Mouse (Mus musculus): ENCODE data around the gene Rasal3. TPM values are rescaled to one million over a fixed set of nuclear protein-coding genes. Genes with fewer than 3 reads are reported as not detected.

Rasal3 gene
- total RNA-seq (2014; fragmentation: Nextera tagmentation) (49.4 and 57.4 TPM in 2 replicates), total RNA-seq (2017) (19.9 and 20.8 TPM in 2 replicates)

DNA sequence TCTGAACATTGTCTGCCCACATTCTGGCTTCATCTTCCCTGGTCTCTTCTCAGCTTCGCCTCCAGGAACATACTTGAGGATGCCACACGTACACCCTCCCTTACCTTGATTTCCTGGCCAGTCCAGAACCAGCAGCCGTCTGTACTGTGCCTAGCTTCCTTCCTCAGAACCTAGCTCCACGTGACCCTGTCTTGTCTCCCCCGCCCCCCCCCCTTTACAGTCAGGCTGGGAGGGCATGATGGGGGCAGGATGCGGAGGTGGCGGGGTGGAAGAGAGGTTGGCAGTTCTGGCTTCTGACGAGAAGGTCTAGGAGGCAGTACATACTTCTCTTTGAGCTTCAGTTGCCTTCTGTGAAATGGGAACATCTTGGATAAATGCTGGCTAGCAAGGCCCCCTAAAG lies at the start of gene Rasal3:
Gene Rasal3 (minus strand): TSS at position 167 of the 400 bp plus-strand sequence.
- ATAC-seq (replicated peaks; ENCODE audit: low FRiP score, low TSS enrichment, poor library complexity, severe bottlenecking), result peak; percentile 54

DNA sequence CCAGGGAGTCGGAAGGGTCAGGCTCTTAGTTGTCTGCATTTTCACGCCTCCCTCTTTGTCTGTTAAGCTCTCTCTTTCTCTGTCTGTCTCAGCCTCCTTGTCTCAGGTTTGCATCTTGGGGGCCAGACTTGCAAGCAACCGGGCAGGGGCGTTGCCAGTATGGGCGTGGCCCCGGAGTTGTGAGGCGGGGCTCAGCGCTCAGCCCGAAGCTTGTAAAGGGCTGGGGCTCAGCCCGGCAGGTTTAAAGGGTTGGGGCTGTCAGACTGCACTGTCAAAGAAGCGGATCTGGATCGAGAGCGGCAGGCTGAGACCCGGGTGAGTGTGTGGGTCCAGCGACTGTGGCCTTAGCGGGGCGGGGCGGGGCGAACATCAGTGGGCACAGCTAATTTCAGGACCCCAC lies 49.1 kb upstream of the Rasal3 start, which contains the start of gene Cyp4f39:
Gene Cyp4f39 (plus strand): TSS at position 242 of the 400 bp plus-strand sequence.
- peak; percentile 82 for ATAC-seq (replicated peaks; ENCODE audit: low FRiP score, low TSS enrichment, poor library complexity, severe bottlenecking)

DNA sequence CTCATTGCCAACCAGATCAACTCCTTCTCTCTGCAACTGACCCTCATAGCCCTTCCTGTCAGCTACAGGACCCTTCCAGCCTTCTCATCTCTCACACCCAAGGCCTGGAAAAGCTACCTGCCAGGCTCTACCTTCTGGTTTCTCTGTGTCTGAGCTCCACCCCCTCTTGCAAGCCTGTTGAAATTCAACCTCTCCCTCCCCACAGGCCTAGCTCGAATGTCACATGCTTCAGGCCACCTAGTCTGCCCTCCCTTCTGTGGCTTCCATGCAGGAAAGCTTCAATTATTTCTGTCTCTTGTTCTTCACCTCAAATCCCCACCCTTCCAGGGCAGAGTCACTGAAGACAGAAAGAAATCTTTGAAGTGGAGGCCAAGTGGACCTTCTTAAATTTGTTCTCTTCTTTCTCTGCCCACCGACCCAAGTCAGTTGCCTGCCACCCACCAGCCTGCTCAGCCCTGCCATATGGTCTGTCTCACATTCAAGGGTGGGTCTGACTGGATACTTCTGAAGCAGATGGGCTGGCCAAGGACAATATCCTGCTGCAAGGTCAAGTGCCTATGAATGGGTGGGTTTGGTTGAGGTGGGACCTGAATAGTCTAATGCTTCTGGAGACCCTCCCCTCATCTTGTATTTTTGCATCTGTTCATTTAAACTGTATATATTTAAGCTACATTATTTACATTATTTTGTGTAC lies 47.6 kb upstream of the Rasal3 start:
- no peak for ATAC-seq (replicated peaks; ENCODE audit: low FRiP score, low TSS enrichment, poor library complexity, severe bottlenecking)

DNA sequence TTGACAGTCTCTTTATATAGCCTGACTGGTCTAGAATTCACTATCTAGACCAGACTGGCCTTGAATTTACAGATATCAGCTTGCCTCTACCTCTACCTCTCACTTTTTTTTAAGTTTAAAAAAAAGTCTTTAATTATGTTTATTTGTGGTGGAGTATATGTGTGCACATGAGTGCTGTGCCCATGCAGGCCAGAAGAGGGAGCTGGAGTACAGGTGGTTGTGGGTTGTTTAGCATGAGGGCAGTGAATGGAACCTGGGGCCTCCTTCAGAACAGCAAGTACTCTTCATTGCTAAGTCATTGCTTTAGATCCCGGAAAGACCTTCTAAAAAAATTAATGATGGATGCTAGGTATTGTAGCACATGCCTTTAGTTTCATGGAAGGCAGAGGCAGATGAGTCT lies 45.7 kb upstream of the Rasal3 start:
- ATAC-seq (replicated peaks; ENCODE audit: low FRiP score, low TSS enrichment, poor library complexity, severe bottlenecking), result no peak

DNA sequence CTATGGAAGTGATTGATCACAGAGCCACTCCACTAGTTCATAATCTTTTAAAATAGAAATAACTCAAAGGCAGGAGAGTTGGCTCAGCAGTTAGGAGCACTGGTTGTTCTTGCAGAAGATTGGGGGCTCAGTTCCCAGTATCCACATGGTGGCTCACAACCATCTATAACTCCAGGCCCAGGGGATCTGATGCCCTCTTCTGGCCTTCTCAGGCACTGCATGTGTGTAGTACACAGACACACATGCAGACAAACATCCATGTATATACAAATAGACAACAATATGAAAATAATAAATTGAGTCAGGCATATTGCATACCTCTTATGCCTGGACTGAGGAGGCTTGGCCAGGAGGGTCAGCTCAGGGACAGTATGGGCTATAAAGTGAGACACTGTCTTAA lies 43.8 kb upstream of the Rasal3 start:
- ATAC-seq (replicated peaks; ENCODE audit: low FRiP score, low TSS enrichment, poor library complexity, severe bottlenecking), result no peak

DNA sequence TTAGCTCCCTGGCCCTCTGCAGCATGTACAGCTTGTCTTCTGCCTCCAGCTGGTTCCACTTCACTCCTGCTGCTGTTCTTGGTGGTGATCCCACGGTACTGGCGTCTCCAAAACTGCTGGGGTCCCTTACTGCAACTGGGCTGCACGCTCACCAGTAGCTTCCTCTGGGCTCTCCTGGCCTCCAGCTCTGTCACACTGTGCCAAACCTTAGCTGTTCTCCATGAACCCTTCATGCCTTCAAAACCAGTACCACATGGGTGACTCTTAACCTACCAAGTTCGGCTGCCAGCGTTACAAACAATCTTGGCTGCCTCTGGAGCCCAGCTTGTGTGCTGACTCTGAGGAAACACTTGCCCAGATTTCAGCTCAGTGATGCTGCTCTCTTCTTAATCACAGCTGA lies 41.6 kb upstream of the Rasal3 start:
- no peak for ATAC-seq (replicated peaks; ENCODE audit: low FRiP score, low TSS enrichment, poor library complexity, severe bottlenecking)

DNA sequence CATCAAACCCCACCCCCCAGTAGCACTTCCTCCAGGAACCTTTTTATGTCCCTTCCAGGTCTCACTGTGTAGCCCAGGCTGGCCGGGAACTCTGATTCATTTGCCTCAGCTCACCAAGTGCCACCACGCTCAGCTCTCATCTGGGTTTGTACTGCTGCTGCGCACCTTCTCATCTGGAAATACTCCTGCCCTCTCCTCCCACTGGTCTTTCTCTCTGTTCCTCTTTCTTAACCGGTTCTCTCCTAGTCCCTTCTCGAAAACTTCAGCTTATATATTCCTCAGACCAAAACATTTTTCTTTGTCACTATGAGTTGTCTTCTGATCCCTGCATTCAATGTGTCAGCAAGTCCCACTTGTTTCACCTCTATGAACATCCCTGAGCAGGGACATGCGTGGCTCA lies 39.9 kb upstream of the Rasal3 start:
- ATAC-seq (replicated peaks; ENCODE audit: low FRiP score, low TSS enrichment, poor library complexity, severe bottlenecking), result no peak

DNA sequence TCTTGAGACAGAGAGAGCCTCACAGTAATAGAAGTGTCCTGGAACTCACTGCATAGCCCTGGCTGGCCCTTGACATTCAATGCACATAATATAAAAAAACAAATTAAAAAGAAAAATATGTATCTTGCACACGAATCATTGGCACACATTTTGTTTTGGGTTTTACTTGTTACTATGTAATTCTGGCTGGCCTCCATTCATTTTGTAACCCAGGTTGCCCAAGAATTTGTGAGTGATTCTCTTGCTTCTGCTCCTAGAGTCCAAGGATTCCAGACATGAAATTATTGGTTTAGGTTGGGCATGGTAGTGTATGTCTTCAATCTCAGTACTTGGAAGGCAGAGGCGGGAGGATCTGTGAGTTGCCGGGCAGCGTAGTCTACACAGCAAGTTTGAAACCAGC lies 33.7 kb upstream of the Rasal3 start:
- ATAC-seq (replicated peaks; ENCODE audit: low FRiP score, low TSS enrichment, poor library complexity, severe bottlenecking), result no peak

DNA sequence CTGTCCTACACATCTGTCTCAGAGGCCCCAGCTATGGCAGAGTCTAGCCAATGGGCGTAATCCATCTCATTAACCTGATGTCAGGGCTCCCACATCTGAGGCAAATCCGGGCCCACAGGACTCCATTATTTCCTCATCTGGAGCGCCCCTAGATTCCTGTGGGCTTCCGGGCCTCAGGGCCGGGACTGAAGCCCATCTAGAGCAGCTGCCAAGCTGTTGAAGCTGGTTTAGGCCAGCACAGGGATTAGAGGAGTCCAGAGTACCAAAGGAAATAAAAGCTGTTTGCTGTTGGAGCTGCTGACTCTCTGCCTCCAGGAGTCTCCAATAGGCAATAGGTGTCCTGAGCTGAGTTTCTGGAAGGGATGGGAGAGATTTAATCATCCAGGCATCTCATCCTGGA lies 31.8 kb upstream of the Rasal3 start:
- ATAC-seq (replicated peaks; ENCODE audit: low FRiP score, low TSS enrichment, poor library complexity, severe bottlenecking), result no peak

DNA sequence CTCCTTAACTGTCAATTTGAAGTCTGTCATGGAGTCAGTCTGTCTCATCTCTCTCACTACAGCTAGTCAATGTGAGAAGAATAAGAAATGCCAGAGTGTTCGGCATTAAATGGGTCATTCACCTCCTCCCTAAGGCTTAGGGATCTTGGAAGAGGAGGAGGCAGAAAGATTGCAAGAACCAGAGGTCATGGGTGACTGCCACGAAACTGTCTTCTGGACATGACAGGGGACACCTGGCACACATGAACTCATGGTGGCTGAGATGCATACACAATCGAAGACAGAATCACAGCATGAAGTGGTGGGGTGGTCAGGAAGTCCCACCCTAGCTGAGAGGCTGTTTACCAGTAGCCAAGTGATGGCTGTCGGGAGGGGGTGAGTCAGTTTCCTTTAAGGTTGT lies 30.9 kb upstream of the Rasal3 start:
- ATAC-seq (replicated peaks; ENCODE audit: low FRiP score, low TSS enrichment, poor library complexity, severe bottlenecking), result no peak

DNA sequence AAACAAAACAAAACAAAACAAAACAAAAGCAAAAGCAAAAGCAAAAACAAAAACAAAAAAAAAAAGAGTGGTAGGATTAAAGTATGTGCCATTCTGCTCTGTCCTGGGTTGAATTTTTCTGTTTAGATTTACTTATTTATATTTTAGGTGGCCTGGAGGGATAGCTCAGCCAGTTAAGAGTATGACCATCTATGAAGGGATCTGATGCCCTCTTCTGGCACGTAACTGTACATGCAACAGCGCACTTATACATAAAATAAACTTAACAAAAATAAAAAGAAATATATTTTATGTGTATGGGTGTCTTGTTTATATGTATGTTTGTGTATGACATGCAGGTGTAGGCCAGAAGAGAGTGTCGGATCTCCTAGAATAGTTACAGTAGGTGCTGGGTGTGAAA lies 28.6 kb upstream of the Rasal3 start:
- ATAC-seq (replicated peaks; ENCODE audit: low FRiP score, low TSS enrichment, poor library complexity, severe bottlenecking), result peak; percentile 63

DNA sequence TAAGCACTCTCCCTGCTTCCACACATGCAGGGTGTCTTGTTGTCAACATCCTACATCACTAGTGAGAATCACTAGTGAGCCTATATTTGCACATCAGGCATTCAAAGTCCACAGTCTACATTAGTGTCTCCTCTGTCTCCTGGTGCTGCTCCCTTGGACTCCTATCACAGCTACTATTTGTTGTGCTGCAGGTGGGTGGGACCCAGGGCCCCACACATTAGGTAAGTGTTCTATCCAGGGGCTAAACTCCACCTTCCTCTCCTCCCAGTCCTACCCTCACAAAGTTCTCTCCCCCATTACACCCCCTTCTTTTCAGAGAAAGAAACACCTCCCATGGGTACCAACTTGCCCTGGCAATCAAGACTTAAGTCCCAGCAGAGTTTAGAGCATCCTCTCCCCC lies 23.2 kb upstream of the Rasal3 start:
- no peak for ATAC-seq (replicated peaks; ENCODE audit: low FRiP score, low TSS enrichment, poor library complexity, severe bottlenecking)

DNA sequence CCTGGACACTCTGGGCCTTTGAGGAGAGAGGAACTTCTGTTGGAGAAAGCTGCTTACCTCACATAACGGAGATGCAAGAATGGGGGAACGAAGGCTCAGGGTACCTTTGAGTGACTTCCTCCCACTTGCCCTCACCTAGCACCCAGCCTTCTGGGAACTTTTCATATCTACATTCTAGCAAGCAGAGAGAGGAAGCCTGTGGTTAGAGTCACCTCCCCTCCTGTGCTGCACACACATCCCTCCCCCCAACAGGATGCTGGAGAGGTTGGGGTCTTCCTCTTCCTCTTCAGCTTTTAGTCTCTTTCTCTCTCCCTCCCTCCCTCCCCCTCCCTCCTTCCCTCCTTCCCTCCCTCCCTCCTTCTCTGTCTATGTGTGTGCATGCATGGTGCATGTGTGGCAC lies 20.7 kb upstream of the Rasal3 start, which contains the start of gene Pglyrp2:
Gene Pglyrp2 (minus strand): TSS at position 134 of the 400 bp plus-strand sequence.
- 0 out of 2 replicates have a peak, but pooled peaks have one; percentile 26 for ATAC-seq (replicated peaks; ENCODE audit: low FRiP score, low TSS enrichment, poor library complexity, severe bottlenecking)

DNA sequence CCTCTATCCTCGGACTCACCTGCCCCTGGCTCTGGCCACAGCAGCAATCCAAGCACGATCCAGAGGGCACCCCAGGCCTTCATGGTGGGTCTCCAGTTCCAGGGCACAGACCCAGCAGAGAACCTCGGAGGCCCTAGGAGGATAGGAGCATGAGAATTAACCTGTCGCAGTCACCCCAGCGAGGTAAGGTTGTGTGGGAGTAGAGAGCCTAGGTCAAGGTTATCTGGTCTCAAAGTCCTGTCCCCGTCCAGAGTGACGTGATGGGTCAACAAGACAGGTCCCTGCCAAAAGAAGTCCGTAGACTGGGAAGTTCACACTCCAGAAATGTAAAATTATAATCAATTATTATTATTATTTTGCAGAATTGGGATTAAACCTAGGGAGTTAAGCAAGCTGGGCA lies 17.4 kb upstream of the Rasal3 start:
- ATAC-seq (replicated peaks; ENCODE audit: low FRiP score, low TSS enrichment, poor library complexity, severe bottlenecking), result no peak

DNA sequence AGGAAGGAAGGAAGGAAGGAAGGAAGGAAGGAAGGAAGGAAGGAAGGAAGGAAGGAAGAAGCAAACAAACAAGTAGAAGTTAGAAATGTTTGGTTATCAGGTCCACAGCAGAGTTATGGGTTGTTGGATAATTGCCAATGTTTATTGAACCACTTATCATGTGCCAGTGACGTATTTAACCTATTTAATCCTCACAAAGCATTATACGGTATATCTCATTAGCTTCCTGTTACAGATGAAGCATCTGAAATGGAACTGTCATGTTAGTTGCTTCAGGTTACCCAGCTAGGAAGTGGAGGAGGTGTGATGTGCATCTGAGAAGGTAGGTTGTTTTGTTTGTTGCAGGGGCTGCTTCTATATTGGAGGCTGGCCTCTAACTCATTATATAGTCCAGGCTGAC lies 16.6 kb upstream of the Rasal3 start:
- peak; percentile 57 for ATAC-seq (replicated peaks; ENCODE audit: low FRiP score, low TSS enrichment, poor library complexity, severe bottlenecking)

DNA sequence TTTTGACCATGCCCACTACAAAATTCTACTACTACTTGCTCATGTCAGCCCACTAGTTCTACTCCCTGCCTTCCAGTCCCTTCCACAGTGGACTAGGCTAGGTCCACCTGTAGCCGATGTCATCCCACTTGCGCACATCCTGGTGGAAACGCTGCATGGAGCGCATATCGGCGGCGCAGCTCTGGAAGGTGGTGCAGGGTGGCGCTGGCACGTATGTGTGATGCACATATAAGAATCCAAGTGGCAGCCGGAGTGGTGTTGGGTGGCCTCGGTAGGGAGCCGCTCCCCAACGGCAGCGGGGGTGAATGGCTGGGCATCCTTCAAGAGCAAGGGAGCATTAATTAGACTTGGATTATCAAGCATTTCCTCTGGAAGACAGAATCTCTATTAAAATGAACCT lies 13.4 kb upstream of the Rasal3 start:
- no peak for ATAC-seq (replicated peaks; ENCODE audit: low FRiP score, low TSS enrichment, poor library complexity, severe bottlenecking)

DNA sequence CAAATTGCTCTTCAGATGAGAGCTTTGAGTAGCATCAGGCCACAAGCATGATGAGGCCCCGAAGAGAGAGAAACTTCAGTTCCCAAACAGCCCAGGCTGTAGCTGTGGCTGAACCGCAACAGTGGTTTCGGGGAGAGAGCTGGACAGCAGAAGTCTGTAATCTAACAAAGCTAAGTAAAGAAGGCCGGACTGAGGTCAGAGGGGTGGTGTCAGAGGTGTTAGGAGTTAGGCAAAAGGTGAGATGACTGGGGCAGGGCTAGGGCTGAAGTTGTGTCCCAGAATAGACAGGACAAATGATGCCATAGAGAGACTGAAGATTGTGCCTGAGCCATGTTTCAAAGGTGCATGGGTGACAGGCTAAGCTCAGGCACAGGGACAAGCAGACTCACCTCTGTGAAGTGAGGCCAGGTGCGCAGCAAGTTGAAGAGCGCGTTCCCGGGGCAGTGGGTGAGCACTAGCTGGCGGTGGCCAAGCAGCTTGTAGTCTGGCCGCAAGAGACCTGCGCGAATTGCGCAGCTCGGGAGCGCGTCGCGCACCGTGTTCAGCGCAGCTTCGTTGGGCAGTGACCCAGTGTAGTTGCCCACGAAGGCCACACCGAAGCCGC lies 12.1 kb upstream of the Rasal3 start:
- no peak for ATAC-seq (replicated peaks; ENCODE audit: low FRiP score, low TSS enrichment, poor library complexity, severe bottlenecking)

DNA sequence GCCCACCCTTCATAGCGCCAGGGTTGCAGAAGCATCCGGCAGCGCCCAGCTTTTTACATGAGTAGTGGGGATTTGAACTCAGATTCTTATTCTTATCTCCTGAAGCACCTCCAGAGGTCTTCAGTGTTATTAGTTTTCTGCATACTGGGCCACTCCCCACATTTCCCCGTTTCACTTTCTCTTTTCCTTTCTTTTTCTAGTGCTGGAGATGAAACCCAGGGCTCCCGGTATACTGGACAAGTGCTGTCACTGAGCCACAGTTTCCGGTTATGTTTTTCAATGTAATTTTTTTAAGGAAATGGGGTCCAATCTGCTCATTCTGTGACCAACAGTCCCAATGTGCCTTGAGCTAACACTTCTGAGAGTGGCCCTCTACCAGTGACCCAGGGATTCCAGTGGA lies 8.5 kb upstream of the Rasal3 start:
- 0 out of 2 replicates have a peak, but pooled peaks have one; percentile 37 for ATAC-seq (replicated peaks; ENCODE audit: low FRiP score, low TSS enrichment, poor library complexity, severe bottlenecking)

DNA sequence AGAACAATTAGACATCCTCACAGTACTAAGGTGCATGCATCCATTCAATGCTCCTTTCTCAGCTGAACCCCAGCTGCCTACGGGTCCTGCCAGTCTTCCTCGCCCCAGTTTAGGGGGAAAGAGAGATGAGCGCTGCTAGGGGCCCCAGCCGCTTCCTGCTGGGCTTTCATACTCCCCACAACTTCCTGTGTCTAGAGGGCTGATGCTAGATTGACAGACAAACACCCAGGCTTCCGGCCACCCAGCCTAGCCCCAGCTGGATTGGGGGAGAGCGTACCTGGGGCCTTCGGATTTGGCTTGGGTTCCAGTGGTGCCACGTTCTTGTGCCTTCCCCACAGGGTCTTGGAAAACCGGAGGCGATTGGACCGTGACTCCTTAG lies 615 bp downstream of the Rasal3 start:
- peak; percentile 82 for ATAC-seq (replicated peaks; ENCODE audit: low FRiP score, low TSS enrichment, poor library complexity, severe bottlenecking)

DNA sequence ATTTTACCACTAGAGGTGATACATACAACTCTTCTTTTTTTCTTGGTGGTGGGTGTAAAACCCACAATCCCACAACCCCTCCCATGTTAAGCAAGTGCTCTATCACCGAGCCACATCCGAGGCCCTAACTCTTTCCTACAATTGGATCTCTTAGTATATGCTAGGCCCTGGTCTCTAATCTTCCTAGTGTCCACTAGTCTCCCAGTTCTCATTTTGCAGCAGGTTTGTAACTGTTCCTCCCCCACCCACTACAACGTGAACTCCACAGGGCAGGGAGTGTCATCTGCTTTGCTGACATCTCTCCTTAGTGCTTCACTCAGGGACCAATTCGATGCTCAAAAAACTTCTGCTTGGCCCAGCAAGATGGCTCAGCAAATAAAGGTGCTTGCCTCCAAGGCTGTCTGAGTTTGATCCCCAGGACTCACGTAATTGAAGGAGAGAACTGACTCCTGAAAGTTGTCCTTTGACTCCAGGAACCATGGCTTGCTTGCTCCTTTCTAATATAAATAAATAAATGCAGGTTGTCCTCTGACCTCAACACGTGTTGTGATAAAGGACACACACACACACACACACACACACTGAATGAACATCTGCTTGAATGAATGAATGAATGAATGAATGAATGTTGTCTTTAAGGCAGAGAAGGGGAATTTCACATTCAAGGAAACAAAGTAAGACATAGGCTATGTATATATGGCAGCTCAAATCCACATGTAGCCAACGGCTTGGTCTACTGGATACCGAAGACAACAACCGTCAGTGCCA lies 1.2 kb downstream of the Rasal3 start:
- 0 out of 2 replicates have a peak, but pooled peaks have one; percentile 21 for ATAC-seq (replicated peaks; ENCODE audit: low FRiP score, low TSS enrichment, poor library complexity, severe bottlenecking)
